10 mouse cellular contexts compared by ENCODE assay signal in genomic region chr4:124633281-124633680, GRCm38 (mm10). TPM values are rescaled to one million over a fixed set of nuclear protein-coding genes. Genes with fewer than 3 reads are reported as not detected.
DNase-seq lines count a peak whose midpoint lies in the region; ATAC-seq and TF ChIP-seq lines count a peak whose summit lies in the region.
"Had no signal": no experiment of that assay in that cellular context is flagged by ENCODE, and none has a peak within 500 bp of the region (broad histone marks: within the 10 kb centered on the region; RNA-seq: fewer than 3 reads in every experiment).

No protein-coding gene starts in this region.

- no peaks in the 10 kb centered on the region for H3K36me3 ChIP-seq in kidney, adult 2 months (ENCODE audit: control insufficient read depth, insufficient read depth, low read length)
- H3K36me3 ChIP-seq in kidney, embryonic 15.5 days = no peaks in the 10 kb centered on the region
- H3K36me3 ChIP-seq: lung, embryonic 15.5 days had no signal

- no peak for TF ChIP-seq CTCF in kidney, adult 2 months (conservative IDR thresholded peaks at IDR 0.05; ENCODE audit: insufficient read depth, insufficient read length, low read depth, low read length)

- 4% methylated on average over 9 of the region's 9 CpGs for WGBS in kidney, adult 2 months
- 5% methylated on average over 9 of the region's 9 CpGs for WGBS in kidney, embryonic 15.5 days

- intact Hi-C loops in left cerebral cortex, postnatal 36 days (cut with DNase I) = no loop called here

- no peak overlapping the region for H3K4me2 ChIP-seq in kidney, embryonic 15.5 days
- H3K4me2 ChIP-seq: lung, embryonic 15.5 days had no signal

- H3K27me3 ChIP-seq in kidney, adult 2 months (replicated peaks; ENCODE audit: control insufficient read depth, insufficient read depth, low read length) = no peaks in the 10 kb centered on the region
- H3K27me3 ChIP-seq in kidney, embryonic 15.5 days = peaks cover 41% of the 10 kb centered on the region

- no peak for ATAC-seq in kidney, embryonic 15.5 days (replicated peaks; ENCODE audit: low FRiP score)

- no peak overlapping the region for H3K9ac ChIP-seq in kidney, embryonic 15.5 days
- H3K9ac ChIP-seq: lung, embryonic 15.5 days had no signal

- no peaks in the 10 kb centered on the region for H3K9me3 ChIP-seq in kidney, embryonic 15.5 days (replicated peaks)
- H3K9me3 ChIP-seq: lung, embryonic 15.5 days had no signal

- H3K4me1 ChIP-seq in kidney, adult 2 months (ENCODE audit: control insufficient read depth, insufficient read depth, low read length) = no peaks in the 10 kb centered on the region
- H3K4me1 ChIP-seq in kidney, embryonic 15.5 days = no peaks in the 10 kb centered on the region
- H3K4me1 ChIP-seq: lung, embryonic 15.5 days had no signal

- no peak overlapping the region for H3K4me3 ChIP-seq in kidney, adult 2 months (ENCODE audit: insufficient read depth, low read depth, low read length)
- H3K4me3 ChIP-seq in kidney, embryonic 15.5 days (replicated peaks) = no peak overlapping the region
- H3K4me3 ChIP-seq: lung, embryonic 15.5 days had no signal

- no peak for TF ChIP-seq POLR2A in kidney, adult 2 months (IDR thresholded peaks at IDR 0.05; ENCODE audit: low read depth, low read length)

- no peak overlapping the region for H3K27ac ChIP-seq in kidney, adult 2 months (ENCODE audit: insufficient read depth, low read depth, low read length)
- H3K27ac ChIP-seq in kidney, embryonic 15.5 days = no peak overlapping the region
- H3K27ac ChIP-seq: lung, embryonic 15.5 days had no signal

- peak; percentile 12 for DNase-seq in kidney, adult 2 months
- peak; percentile 58 for DNase-seq in Muller cell, postnatal 12 days (ENCODE audit: inconsistent ontology term)
- DNase-seq in c-Kit-positive CD71-positive TER-119-negative erythroid progenitor cells, embryonic 14.5 days (ENCODE audit: low read depth) = peak; percentile 19
- peak; percentile 49 for DNase-seq in lung, postnatal 14 days
- no peak for DNase-seq in left cerebral cortex, postnatal 36 days (ENCODE audit: low spot score in 2 of 2)
- DNase-seq in right cerebral cortex, adult 18-20 months = no peak
- no peak for DNase-seq in layer of hippocampus, postnatal 14 days (ENCODE audit: low spot score in 2 of 2)

RNA-seq across cellular contexts. Expression of gene 3100002H09Rik, which starts 22.7 kb away (rescaled TPM):
- polyA plus RNA-seq in kidney, adult 2 months (2012; rRNA removed) = not detected in 2 replicates
- not detected in 2 replicates for polyA plus RNA-seq in kidney, embryonic 15.5 days (2015; fragmentation: Nextera tagmentation; extraction: Ambion mirVana)
- under 1 TPM in 1 of 2 experiments, not detected in 1; 0.79 TPM for total RNA-seq in left cerebral cortex, postnatal 36 days (2021)
- total RNA-seq in layer of hippocampus, postnatal 14 days (2021) = under 1 TPM; 0.45 to 0.92 TPM
- total RNA-seq: gastrocnemius, adult 18-20 months had no signal
- polyA plus RNA-seq: lung, embryonic 15.5 days had no signal

RNA-seq across cellular contexts. Expression of gene Pou3f1, which starts 23.3 kb away (rescaled TPM):
- polyA plus RNA-seq in kidney, adult 2 months (2012; rRNA removed) = 0.02 and 0.04 TPM in 2 replicates
- 0.62 and 0.69 TPM in 2 replicates for polyA plus RNA-seq in kidney, embryonic 15.5 days (2015; fragmentation: Nextera tagmentation; extraction: Ambion mirVana)
- total RNA-seq in left cerebral cortex, postnatal 36 days (2021) = 10 to 100 TPM; 14.8 to 21.6 TPM
- total RNA-seq in layer of hippocampus, postnatal 14 days (2021) = 10 to 100 TPM; 33.0 to 41.2 TPM

Comparison
In these comparisons a context has a peak if more than half of its experiments do, and no peak if none do; other contexts are left out.
1. DNase-seq: peak in kidney, adult 2 months (single experiment), Muller cell, postnatal 12 days (single experiment), c-Kit-positive CD71-positive TER-119-negative erythroid progenitor cells, embryonic 14.5 days (single experiment) and lung, postnatal 14 days (single experiment); none in left cerebral cortex, postnatal 36 days (0 of 2), right cerebral cortex, adult 18-20 months (single experiment) and layer of hippocampus, postnatal 14 days (0 of 2).